Mouse (Mus musculus) left cerebral cortex, postnatal 10 days (tissue): ENCODE measurements at regions not wholly inside any gene's neighbourhood (a gene's known extent, or its start where the extent isn't known, plus 50 kb on each side); places are given as distances from the start of the nearest gene placed in this dataset.

ENCODE experiments used
- DNase-seq, 2 experiments: peaks; one replicate each; pipeline ENCODE4 v3.0.0; 2021 to 2022; ENCODE audit warnings: low spot score in 2 of 2, mixed read lengths in 1 of 2; ENCODE audit errors: extremely low spot score in 1 of 2
- intact Hi-C: fragments of 180-260 bp; cut with DNase I; formaldehyde crosslinking; loops from one replicate; pipeline ENCODE4 v1.15.1; 2025

DNA sequence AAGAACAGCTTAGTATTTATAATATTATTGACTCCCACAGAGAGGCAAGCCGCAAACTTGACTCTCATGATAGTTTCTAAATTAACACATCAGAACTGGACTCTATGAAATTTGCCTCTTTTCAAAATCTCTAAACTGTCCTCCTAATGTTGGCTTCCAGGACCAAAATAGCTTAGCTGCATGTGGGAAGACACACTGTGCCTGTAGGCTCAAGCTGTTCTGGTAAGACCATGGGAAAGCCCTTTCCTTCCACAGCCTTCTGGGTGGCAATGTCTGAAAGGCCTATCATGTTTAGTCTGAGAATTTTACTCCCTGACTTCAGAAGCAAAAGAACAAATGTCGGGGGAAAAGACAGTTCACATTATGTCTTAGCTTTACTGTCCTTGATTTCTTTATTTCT, 203.1 kb upstream of the Slc8a1 start:
- intact Hi-C loops = no loop called here
- DNase-seq = peak in 1 of 2 experiments; percentile 3

DNA sequence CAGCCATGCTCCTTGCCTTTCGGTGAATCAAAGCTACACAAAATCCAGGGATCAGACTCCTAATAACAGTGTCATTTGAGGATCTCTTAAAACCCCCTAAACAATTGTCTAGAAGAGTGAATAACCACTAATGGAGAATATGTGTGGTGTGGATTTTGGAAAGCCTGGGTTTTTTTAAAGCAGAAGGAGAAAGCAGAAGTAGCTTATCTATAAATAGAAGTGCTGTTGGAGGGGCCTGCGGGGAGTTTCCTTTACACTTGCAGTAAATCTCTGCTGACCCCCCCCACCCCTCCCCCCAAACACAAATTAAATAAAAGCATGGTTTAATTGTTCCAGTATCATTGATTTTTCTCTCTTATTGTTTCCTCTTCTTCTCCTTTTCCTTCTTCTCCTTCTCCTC, 192.6 kb upstream of the Slc8a1 start:
- DNase-seq = no peak
- intact Hi-C loops = no loop called here

DNA sequence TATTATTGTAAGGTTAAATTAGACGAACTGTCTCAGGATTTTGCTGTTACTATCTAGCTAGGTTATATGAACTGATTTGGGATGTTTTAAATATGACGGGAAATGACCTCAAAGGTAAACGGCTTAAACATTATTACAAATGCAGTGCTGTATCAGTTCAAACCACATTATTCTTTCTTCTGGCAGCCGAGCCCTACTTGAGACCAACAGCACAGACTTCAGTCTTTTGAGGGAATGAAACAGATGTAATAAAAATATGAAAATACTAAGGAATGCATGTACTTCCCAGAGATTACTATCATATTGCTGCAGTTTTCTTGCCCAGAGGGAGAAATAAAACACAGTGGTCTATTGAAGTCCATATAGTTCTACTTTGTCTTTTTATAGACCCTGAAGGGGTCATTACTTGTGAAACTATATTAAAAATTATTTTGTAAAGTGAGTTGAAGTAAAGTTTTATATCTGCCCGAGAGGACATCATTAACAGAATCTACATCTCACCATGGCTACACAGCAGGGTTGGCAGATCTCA, 168.4 kb upstream of the Slc8a1 start:
- no peak for DNase-seq
- intact Hi-C loops = no loop called here

DNA sequence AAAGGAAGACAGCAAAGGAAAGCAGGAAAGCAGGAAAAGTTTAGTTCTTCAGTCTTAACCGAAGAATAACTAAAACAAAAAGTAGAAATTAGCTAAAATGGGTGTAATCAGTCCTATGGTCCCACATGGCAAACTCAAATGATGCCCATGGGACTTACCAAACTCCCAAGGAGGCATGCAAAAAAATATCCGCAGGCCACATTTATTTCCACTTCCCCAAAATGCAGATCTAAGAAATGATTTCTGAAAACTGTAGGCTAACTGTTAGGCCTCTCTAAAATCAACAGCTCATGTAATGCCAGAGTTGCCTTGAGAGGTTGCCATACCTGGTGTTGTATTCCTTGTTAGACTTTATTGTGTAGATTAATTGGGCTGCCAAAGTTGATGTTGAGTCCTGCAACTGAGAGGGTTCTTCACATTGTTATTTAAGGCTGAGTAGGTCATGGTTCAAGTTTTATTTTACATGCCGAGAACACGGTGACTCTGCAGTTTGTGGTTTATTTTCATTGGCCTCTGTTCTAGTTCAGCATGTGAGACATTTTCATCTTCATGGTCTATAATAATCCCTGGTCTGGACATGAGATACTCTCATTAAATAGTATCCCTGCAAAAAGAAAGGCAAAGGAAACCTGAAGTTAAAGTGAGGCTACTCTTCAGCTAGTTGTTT, 164.0 kb upstream of the Slc8a1 start:
- no peak for DNase-seq
- intact Hi-C loops = no loop called here

DNA sequence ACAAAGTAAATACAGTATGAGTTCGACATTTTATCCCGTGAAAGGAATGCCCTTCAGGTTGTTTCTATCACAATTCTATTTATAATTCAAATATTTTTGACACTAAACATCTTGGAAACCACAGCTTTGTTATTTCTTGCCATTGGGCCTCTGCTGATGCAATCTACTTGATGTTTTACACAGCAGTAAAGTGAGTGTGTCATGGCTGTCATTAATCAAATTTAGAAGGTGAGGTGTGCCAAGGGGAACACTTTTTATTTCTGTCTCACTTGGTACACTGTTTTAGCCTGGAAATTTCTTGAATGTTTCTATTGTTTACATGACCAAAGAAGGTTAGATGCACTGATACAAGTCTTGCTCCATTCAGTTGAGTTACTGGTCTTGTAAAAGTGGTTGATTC, 160.8 kb upstream of the Slc8a1 start:
- no peak for DNase-seq
- intact Hi-C loops = no loop called here

DNA sequence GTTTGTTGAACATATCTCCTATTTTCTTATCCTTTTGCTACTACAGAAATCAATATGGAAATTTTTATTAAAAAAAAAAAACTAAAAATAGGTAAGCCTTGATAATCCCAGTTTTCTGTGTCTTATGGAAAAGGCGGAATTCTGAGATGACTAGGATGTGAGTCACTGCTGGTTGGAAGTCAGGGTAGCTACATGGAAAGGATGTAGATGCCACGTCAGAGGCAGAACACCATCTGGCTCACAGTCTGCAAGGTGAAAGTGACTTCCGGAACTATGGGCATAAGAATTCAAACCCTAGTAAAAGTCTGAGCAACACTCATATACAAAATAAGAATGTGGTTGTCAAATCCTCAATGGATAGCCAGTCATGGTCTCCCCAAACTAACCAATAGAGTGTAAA, 140.0 kb upstream of the Slc8a1 start:
- DNase-seq = no peak
- intact Hi-C loops = no loop called here

DNA sequence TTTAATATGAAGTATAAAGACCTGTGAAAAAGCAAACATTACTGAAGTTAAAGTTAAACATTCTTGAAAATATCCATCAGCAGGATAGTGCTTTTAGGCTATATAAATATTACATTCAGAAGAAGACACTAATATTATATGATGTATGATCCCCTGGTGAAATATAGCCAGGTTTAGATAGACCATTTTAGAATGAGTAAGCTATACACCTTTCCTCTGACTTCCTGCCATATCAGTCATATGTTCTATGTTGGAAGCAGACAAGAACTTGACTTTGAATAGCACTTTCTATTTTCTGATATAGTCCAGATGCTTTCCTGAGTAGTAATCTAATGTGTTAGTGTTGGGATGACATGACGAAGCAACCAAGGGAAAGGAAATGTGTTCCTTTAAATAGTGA, 128.5 kb upstream of the Slc8a1 start:
- intact Hi-C loops = no loop called here
- no peak for DNase-seq

DNA sequence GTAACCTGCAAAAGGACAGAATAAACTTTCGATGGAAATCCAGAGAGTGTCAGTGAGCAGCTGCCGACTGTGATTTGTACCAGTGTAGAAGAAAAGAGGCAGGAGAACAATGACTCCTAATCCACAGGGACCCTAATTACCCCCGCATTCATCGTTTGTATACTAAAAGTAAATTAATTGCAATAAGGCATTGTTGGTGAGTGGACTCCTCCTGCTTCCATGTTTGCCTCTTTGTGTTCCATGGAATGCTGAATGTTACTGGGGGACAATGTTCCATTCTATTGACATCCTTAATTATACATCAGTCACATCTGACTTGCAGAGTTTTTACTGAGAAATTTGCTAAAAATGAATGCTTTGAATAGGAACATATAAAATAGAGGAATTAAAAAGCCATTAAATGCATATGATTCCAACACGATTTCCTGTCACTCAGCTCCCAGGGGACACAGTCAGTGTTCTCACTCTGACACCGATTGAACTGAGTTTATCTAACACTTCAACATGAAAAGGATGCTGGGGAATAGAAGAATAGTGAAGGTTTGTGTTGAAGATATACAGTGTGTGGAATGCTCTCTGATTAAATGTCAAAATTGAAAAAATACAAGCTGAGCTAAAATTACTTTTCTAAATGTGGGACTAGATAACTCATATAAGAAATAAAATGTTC, 111.3 kb upstream of the Slc8a1 start:
- DNase-seq = no peak
- intact Hi-C loops = no loop called here

DNA sequence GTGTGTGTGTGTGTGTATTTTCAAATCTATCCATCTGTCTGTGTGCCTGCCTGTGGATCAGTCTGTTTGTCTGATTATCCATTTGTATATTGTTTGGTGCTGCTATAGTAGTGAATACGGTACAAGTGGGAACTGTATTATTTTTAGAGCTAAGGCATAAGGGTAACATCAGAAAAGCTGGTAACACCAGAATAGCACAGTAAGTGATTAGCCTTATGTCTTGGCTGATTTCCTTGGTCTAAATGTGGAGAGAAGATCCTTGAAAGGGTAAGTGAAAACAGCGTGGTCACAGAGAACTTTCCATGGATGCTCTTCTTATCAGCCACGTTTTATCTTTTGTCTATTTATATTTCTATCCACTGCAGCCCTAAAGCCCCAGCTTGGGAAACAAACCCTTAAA, 105.6 kb upstream of the Slc8a1 start:
- no peak for DNase-seq
- intact Hi-C loops = no loop called here

DNA sequence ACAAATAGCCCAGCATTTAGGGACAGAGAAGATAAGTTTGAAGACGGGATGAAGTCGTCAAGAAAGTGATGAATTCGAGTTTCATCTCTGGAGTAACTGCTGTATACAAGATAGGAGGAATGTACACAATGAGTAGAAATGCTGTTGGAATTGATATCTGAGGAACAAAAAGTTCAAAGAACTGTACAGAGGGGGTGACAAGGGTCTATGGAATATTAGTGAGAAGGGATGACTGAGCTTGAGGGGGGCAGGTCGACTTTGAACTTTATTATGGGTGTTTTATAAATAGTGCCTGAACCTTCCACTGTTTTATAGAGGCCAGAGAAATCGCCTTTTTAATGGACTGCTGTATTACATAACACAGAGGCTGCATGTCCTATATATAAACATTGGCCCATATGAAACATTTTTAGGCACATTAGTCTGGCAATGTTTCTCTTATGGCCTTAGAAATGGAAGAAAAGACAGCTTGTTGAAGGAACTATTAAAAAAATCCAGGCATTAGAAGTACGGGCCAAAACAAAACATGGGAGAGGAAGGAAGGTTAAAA, 59.7 kb upstream of the Slc8a1 start:
- intact Hi-C loops = no loop called here
- no peak for DNase-seq

DNA sequence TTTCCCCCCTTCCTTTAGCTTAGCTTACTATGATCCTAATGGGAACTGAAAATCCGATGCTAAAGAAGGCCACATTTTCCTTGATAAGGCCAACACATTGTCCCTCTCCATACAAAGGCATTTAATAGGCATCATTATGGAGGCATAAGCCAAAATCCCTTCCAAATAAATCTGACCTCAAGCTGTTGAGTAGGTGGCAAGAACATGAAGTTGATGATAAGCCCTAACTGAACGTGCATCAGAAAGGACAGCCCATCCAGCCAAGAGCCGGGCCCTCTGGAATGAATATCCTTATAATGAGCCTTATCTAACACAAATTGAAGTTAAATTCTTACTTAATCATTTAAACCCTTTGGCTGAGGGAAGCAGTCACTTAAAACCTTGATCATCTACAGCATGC, 50.6 kb upstream of the Slc8a1 start:
- intact Hi-C loops = loop anchor here (5.0 to 10.0 kb wide), 2 partner anchors 124 to 596 kb away; no protein-coding TSS in a partner anchor

More for the DNA sequence above, 50.6 kb upstream of the Slc8a1 start:
- no peak for DNase-seq
